Mouse (Mus musculus) thymus, postnatal 14 days (tissue): ENCODE data around the gene Msrb1.

Experiments used
- DNase-seq: peaks from one replicate; pipeline ENCODE4 v3.0.0; 2021

Gene Msrb1

DNA sequence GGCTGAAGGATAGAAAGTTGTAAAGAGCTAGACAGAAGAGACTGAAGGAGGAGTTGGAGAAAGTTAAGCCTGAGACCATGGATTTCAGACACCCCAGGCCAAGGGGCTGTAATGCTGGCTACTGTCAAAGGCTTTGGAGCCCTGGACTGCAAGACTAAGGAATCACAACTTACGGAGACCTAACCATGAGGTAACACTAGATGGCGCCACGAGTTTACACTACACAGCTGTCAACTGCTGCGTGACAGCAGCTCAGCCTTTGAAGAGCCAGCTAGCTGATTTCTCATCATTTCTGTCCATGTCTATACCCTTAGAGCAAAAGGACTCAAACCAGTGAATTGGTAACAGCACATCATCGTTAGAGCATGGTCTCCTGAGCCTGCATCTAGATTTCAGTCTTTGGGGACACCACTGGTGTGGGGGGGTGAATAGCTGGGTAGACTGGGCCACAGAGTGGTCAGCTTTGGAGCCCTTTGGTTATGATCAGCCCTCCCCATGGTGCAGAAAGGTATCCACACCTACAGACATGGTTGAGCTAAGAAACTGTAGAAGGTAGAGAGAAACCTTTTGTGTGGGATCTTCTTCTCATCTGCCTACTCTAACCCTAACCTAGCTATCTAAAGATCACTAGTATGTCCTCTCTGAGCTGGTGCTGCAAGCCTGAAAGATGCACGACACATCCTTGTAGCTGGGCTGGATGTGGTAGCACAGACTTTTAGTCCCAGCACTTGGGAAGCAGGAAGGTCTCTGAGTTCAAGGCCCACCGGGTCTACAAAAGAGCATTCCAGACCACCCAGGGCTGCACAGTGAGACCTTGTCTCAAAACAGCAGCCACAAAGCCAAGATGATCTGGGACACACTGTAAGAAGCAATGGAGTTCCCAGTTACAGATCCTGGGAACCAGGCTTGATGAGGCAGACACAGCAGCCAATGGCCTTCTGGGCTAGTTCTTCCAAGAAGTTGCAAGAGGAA, 9.4 kb downstream of the Msrb1 start:
- DNase-seq: peak; percentile 83

DNA sequence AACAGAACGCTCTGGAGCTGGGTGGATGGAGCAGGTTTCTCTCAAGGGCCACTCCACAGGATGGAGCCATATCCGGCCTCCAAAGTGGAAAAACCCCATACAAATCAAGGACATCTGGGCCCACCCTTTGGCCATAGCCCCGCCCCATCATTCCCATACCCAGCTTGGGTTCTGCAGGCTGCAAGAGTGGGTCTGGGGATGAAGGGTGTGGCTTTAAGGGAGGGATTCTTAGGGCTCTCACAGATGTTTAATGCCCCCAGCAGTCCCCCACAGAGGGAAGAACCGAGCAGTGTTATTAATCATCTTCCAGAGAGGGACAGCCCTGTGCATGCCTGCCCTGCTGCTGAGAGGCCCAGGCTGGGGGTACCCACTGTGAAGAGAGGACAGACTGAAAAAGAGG, 10.5 kb downstream of the Msrb1 start:
- no peak for DNase-seq

DNA sequence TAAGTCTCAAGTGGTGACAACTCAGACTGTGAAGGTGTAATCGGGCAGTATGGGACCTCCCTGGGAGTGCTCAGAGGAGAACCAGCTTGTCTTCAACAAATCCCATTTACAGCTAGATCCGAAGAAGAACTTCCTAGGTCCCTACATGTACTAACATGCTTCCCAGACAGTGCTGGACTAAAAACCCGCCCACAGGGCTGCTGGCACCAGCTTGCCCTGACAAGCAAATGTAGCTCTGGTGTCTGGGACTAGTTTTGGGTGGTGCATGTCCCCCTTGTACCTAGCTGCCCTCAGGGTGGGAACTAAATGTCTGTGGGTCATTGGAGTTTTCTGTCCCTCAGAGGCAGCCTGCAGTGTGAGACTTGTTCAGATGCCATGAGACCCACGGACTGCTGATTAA, 15.1 kb downstream of the Msrb1 start:
- DNase-seq: no peak

- DNase-seq: peak; percentile 29
Observed at GRCm38 (mm10) chr17:24752415-24753394, 16.3 kb downstream of the Msrb1 start, which contains the start of gene Hs3st6. TSS of gene Hs3st6 (plus strand) at chr17:24752988.

DNA sequence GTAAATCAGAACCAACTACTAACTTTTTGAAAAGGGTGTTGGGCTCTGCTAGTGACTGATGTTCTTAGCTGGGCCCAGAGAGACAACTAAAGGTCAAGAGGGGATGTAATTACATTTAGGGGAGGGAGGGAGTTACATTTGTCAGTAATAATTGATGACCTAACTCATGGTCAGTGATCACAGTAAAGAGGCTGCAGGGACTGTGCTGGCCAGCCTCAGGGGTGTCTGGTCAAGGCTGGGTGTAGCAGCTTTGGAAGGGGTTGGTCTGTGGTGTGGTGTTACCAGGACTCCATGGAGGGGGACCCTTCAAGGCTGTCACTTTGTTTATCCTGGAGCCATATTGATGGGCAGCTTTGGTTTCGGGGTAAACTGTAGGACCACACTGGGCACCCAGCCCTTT, 21.0 kb downstream of the Msrb1 start:
- no peak for DNase-seq

DNA sequence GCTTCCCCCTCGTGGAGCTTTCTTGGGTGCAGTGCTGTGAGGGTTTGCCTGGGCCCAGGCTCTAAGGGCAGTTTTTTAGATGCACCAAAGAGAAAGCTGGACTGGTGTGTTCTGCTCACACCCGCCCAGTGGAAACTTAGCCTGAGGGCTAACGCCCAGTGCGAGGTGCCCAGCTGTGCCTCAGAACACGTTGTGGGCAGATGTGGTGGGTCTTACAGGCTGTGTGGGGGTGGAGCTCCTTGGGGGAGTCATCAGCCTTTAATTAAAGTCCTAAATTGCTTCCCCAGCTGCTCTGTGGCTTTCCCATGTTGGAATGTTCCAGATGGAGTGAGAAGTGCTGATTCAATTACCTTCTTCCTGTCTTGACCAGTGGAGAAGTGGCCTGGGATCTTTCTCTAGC, 24.7 kb downstream of the Msrb1 start:
- DNase-seq: no peak

DNA sequence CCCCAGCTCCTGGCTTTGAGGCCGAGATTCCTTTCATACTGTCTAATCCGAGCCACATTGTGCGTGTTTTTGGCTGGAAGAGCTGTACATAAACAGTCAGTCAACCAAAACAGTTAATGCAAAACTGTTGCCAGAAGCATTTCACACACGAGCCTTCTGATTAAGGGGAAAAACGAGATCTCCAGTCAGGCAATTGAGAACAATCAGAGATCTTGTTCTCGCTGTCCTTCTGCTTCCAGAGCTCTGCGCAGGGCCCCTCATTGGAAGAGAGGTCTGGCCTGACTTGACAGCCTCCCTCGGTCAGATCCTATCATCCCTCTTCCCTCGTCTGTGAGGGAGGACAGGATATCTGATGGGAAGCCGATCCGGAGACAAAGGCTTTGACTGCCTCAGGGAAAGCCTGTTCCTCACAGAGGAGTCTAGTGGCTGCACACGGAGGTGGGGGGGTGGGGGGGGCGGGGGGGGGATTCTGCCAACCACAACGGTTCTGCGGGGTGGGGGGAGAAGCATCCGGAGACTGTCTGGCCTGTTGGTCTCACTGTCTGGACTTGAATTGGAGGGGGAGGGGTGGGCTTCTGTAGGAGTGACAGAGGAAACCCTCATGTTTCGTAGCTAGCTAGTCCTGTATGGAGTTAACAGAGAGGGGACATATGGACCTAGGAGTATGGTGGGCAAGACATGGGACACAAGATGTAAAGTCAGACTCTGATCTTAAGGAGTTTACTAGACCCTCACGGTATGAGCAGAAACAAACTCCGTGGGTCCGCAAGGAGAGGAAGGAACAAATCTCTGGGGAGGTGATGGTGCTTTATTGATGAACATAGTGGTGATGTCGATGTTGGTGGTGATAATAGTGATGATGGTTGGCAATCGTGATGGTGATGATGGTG, 28.8 kb downstream of the Msrb1 start:
- no peak for DNase-seq

DNA sequence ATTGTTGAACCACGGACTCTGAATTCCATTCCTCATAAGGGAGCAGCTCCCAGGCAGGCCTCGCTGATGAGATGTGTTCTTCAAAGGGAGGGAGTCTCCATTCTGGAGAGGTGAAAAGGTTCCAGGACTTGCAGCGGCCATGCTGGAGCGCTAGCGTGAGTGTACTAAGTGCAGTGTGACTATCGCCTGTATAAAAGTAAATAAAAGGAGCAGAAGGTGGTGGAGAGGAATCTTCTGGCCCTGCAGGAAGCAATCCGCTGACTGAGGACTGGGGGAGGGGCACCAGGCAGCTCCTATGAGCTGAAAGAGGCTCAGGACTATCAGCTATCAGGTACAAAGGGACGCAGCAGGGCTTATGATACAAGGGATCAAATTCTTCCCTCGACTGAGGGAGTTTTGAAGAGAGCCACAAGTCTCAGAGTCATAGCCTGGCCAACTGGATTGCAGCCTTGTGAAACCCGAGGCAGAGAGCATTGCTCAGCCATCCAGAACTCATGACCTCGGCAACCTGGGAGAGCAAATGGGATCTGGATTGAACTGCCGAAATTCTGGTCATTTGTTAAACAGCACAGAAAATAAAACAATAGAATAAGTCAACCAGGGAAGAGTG, 29.9 kb downstream of the Msrb1 start:
- DNase-seq: no peak

- no peak for DNase-seq
Observed at GRCm38 (mm10) chr17:24769146-24769545, 32.7 kb downstream of the Msrb1 start.

DNA sequence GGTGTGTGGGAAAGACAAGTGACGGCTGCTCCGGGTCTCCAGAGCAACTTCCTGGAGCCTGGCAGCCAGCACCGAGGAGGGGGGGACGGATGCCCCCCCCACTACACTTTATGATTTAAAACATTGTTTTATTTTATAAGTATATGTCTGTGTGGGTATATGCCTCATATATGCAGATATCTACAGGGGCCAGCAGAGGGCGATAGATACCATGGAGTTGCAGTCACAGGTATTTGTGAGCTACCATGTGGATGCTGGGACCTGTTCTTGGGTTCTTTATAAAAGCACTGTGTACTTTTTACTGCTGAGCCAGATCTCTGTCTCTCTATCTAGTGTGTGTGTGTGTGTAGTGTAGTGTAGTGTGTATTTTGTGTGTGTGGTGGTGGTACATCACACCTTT, 36.8 kb downstream of the Msrb1 start:
- DNase-seq: no peak

DNA sequence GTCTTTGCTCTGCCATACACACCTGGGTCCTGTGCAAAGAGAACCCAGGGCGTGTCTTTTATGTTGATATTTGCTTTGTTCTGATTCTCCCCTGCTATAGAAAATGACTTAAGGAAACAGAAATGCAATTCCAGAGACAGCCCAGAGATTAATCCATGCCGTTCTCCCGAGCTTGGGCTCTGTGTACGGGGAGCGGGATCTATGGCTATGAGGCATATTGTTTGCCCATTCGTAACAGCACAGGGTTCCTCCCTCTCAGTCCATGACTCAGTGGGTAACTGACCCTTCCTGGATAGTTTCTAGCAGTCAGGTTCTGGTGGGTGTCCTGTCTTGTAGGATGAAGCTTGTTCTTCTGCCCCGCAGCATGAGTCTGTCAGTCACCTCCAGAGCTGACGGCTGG, 38.7 kb downstream of the Msrb1 start:
- DNase-seq: no peak

DNA sequence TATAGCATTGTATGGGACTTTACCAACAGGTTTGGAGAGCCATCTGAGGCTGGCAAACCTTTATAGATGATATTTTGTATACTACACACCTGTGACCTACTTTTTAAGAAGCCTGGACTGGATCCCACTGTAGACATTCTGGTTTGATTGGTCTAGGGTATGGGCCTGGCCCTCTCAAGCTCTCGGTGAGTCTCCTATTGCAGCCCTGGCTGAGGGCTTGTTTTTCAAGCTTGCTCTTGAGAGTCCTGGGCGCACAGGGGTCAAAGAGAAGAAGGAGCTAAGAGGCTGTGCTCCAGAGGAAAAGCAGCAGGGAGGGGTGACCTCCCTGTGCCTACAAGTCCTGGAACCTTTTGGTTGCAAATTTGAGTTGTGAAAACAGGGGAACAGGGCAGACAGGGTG, 40.6 kb downstream of the Msrb1 start:
- no peak for DNase-seq

GRCm38 (mm10) chr17:24780821-24781220, 44.4 kb downstream of the Msrb1 start:
- no peak for DNase-seq

DNA sequence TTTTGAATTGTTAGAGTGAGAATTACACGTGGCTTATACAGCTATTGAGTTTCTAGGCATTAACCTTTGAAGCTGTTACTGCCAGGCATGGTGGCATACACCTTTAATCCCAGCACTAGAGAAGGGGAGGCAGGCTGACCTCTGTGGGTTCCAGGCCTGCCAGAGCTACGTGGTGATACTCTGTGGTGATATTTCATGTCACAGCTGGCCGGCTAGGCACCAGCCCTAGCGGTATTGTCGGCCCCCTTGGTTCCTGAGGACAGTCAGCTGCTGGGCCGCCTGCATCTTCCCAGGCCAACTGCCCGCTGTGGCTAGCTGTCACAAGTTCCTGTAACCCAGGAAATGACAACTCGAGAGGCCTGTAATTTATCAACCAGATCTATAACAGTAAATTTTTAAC, 55.7 kb downstream of the Msrb1 start:
- no peak for DNase-seq
